In the genomic region with DNA sequence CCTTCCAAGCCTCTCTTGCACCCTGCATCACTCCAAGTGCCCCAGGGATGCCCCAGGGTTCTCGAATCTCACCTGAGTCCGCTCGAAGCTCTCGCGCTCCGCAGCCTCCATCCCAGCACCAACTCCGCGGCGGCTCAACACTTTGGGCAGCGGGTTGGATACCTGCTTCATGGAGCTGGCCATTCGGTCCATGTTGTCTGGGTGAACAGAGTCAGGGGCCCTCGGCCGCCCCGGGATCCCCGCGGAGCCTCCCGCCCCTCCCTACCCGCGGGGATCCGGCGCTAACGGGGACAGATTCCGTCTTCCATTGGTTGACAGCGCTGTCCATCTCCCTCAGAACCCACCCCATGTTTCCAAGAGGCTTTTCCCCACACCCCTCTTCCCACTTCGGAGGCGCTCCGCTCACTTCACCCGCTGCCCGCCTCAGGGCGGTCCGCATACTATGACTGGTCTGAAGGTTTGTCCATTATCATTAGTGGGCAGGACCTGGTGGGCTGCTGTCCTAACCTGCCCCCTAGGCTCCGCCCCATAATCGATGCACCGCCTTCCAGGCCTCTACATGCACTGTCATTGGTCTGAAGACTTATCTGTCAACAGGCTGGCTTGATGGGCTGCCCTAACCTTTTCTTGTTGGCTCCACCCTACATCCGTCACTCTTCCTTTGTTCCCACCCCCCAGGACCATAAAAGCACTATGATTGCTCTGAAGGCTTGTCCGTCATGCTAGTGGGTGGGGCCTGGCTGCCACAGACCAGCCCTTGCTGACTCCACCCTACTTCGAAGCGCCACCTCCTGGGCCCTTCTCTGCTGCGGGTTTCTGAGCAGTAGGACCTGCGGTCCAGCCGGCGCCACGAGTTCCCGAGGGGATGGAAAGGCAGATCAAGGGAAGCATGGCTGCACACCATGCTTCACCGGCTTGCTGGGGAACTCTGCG, we compare ENCODE assay signal across 8 mouse cellular contexts. TPM values are rescaled to one million over a fixed set of nuclear protein-coding genes. Genes with fewer than 3 reads are reported as not detected.
DNase-seq lines count a peak whose midpoint lies in the region; ATAC-seq lines count a peak whose summit lies in the region.

A gene (minus strand): TSS at position 256 of the 933 bp plus-strand sequence.

- peak; percentile 99 for ATAC-seq in hindbrain, embryonic 16.5 days

- peak within 1 kb of the TSS; percentile 73 for H3K27ac ChIP-seq in hindbrain, embryonic 16.5 days (ENCODE audit: low read depth, low read length)
- H3K27ac ChIP-seq in macrophage: no peak within 1 kb of the TSS

- peak within 1 kb of the TSS; percentile 78 for H3K4me3 ChIP-seq in hindbrain, embryonic 16.5 days (ENCODE audit: low read length)
- H3K4me3 ChIP-seq in macrophage (ENCODE audit: inconsistent target): peak within 1 kb of the TSS; percentile 53

- no peaks in the 10 kb centered on the region for H3K27me3 ChIP-seq in hindbrain, embryonic 16.5 days (replicated peaks; ENCODE audit: control insufficient read depth, insufficient read depth, low read length)

- peak; percentile 93 for DNase-seq in WW6 (ENCODE audit: low read depth, low spot score)
- DNase-seq in cerebellum, postnatal 4 days (ENCODE audit: low spot score in 2 of 2): peak; percentile 95 to 98
- DNase-seq in gastrocnemius, adult 18-20 months (ENCODE audit: low spot score): peak; percentile 100
- peak; percentile 99 to 100 for DNase-seq in left cerebral cortex, adult 18-20 months (ENCODE audit: low spot score in 2 of 2)
- DNase-seq in right cerebral cortex, adult 18-20 months: peak; percentile 100
- peak; percentile 88 for DNase-seq in urinary bladder, postnatal 10 days (ENCODE audit: low spot score)

- peak within 1 kb of the TSS; percentile 94 for H3K4me2 ChIP-seq in hindbrain, embryonic 16.5 days (ENCODE audit: low read length)

- H3K36me3 ChIP-seq in hindbrain, embryonic 16.5 days (ENCODE audit: control insufficient read depth, insufficient read depth, low read length): no peaks in the 10 kb centered on the region
- H3K36me3 ChIP-seq in macrophage (ENCODE audit: inconsistent target): no peaks in the 10 kb centered on the region

- WGBS in hindbrain, embryonic 16.5 days: under 1% methylated on average over 45 of the region's 46 CpGs
- WGBS in macrophage (ENCODE audit: missing documents): 3% methylated on average over 46 of the region's 46 CpGs

- H3K9ac ChIP-seq in hindbrain, embryonic 16.5 days (ENCODE audit: low read depth, low read length): peak within 1 kb of the TSS; percentile 84

- H3K4me1 ChIP-seq in hindbrain, embryonic 16.5 days (ENCODE audit: control insufficient read depth, insufficient read depth, low read depth, low read length): peaks cover 10% of the 10 kb centered on the region

- no peaks in the 10 kb centered on the region for H3K9me3 ChIP-seq in hindbrain, embryonic 16.5 days (ENCODE audit: control insufficient read depth, low read length)

- no peaks in the 10 kb centered on the region for H3K79me2 ChIP-seq in macrophage (ENCODE audit: inconsistent target)

RNA-seq across cellular contexts. Expression of the gene that starts here (rescaled TPM):
- 10 to 100 TPM; 17.3 TPM for total RNA-seq in gastrocnemius, adult 18-20 months (2021)
- 35.3 and 44.6 TPM in 2 replicates for polyA plus RNA-seq in hindbrain, embryonic 16.5 days (2015; fragmentation: Nextera tagmentation; extraction: Ambion mirVana)
- total RNA-seq in left cerebral cortex, adult 18-20 months (2021): 10 to 100 TPM; 38.6 to 45.8 TPM
- 100 to 1,000 TPM in 20 of 26 experiments, 10 to 100 TPM in 6; 34.5 to 487 (median 198) TPM for total RNA-seq in macrophage (2018; cell fraction: chromatin; rRNA removed)
- total RNA-seq in macrophage (2018; cell fraction: cytosol; rRNA removed): 100 to 1,000 TPM in 5 of 26 experiments, 10 to 100 TPM in 21; 41.3 to 122 (median 62.3) TPM
- total RNA-seq in macrophage (2018; cell fraction: nucleus; rRNA removed): 100 to 1,000 TPM in 14 of 26 experiments, 10 to 100 TPM in 12; 46.6 to 377 (median 103) TPM
- 49.8 to 168 TPM (median 70.5 TPM) in 3 replicates for polyA plus RNA-seq in macrophage (2018)
